Mouse (Mus musculus): ENCODE measurements around the gene Gbf1.

DNA sequence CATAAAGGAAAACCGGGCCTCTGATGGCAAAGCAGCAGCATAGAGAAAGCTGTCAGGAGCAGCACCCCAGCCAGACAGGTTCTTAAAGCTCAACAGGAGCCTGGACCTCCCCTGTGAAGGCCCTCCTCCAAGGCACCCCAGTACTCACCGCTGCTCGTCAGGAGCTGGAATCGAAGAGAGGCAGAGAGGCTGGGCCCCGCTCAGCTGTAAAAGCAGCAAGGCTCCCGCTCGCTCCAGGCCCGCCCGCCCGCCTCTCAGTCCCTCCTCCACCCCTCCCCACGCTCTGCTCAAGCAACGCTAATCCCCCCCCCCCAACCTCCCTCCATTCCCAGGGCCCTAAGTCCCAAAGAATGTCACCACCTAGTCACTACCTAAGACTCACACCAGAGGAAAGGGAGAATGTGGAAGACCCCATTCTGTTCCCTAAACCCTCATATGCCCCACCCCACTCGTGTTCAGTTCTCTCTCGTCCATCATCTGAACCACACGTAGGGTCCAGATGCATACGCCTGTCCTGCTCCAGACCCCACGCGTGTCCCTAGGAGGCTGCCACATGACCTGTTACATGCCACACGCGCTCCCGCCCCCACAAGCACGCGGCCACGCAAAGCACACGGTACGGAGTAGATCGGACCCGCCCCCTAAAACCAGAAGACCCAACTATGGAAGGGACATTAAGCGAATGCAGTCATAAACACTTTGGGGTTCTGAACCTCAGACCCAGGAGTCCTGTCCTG is 173.9 kb downstream of the Gbf1 start:
- no peak for TF ChIP-seq POLR2A (IDR thresholded peaks at IDR 0.05; ENCODE audit: low read depth, low read length)
- TF ChIP-seq CTCF (IDR thresholded peaks at IDR 0.05; ENCODE audit: borderline replicate concordance, insufficient read depth, low read length): no peak
